Mouse (Mus musculus) T-cell, adult 2 months (primary cell): ENCODE results near the gene Dyrk3.
A peak's percentile ranks its signal among the peaks of the same experiment; 100 is the strongest.
"Not testable (repeated sequence)": the region's sequence is repeated elsewhere in the genome, so short reads cannot be mapped to it uniquely, and the experiment has no call there.

ENCODE experiments used
- DNase-seq: peaks from one replicate; pipeline ENCODE4 v3.0.0; 2022; ENCODE audit warnings: low spot score

The Dyrk3 gene

GRCm38 (mm10) chr1:131138191-131139016, at the start of gene Dyrk3:
Gene Dyrk3 (minus strand): TSS chr1:131138340.
- DNase-seq, result peak; percentile 86

- no peak for DNase-seq
Observed at GRCm38 (mm10) chr1:131187856-131188255, 49.7 kb upstream of the Dyrk3 start.

GRCm38 (mm10) chr1:131186995-131187394, 48.9 kb upstream of the Dyrk3 start:
- DNase-seq, result no peak

GRCm38 (mm10) chr1:131185821-131186506, 47.8 kb upstream of the Dyrk3 start:
- no peak for DNase-seq

- DNase-seq, result no peak
Observed at GRCm38 (mm10) chr1:131184956-131185660, 47.0 kb upstream of the Dyrk3 start.

GRCm38 (mm10) chr1:131184253-131184955, 46.3 kb upstream of the Dyrk3 start:
- DNase-seq, result peak; percentile 62

GRCm38 (mm10) chr1:131183201-131183600, 45.1 kb upstream of the Dyrk3 start:
- peak; percentile 47 for DNase-seq

GRCm38 (mm10) chr1:131181642-131182527, 43.7 kb upstream of the Dyrk3 start:
- DNase-seq, result peak; percentile 88

- DNase-seq, result no peak
Observed at GRCm38 (mm10) chr1:131180386-131180785, 42.2 kb upstream of the Dyrk3 start.

GRCm38 (mm10) chr1:131178083-131178482, 39.9 kb upstream of the Dyrk3 start:
- DNase-seq, result no peak

- DNase-seq, result no peak
Observed at GRCm38 (mm10) chr1:131177249-131177648, 39.1 kb upstream of the Dyrk3 start.

GRCm38 (mm10) chr1:131175819-131176218, 37.7 kb upstream of the Dyrk3 start:
- no peak for DNase-seq

GRCm38 (mm10) chr1:131175189-131175588, 37.0 kb upstream of the Dyrk3 start:
- no peak for DNase-seq

- DNase-seq, result no peak
Observed at GRCm38 (mm10) chr1:131174299-131174861, 36.2 kb upstream of the Dyrk3 start.

- DNase-seq, result no peak
Observed at GRCm38 (mm10) chr1:131173809-131174208, 35.7 kb upstream of the Dyrk3 start.

- no peak for DNase-seq
Observed at GRCm38 (mm10) chr1:131173001-131173400, 34.9 kb upstream of the Dyrk3 start.

GRCm38 (mm10) chr1:131167612-131168011, 29.5 kb upstream of the Dyrk3 start:
- DNase-seq, result no peak

GRCm38 (mm10) chr1:131164427-131164826, 26.3 kb upstream of the Dyrk3 start:
- DNase-seq, result no peak

GRCm38 (mm10) chr1:131161091-131161490, 23.0 kb upstream of the Dyrk3 start:
- no peak for DNase-seq

GRCm38 (mm10) chr1:131159573-131160327, 21.6 kb upstream of the Dyrk3 start:
- not testable (repeated sequence) for DNase-seq
